Comparison of ENCODE assay signal across 15 mouse cellular contexts in the genomic region with DNA sequence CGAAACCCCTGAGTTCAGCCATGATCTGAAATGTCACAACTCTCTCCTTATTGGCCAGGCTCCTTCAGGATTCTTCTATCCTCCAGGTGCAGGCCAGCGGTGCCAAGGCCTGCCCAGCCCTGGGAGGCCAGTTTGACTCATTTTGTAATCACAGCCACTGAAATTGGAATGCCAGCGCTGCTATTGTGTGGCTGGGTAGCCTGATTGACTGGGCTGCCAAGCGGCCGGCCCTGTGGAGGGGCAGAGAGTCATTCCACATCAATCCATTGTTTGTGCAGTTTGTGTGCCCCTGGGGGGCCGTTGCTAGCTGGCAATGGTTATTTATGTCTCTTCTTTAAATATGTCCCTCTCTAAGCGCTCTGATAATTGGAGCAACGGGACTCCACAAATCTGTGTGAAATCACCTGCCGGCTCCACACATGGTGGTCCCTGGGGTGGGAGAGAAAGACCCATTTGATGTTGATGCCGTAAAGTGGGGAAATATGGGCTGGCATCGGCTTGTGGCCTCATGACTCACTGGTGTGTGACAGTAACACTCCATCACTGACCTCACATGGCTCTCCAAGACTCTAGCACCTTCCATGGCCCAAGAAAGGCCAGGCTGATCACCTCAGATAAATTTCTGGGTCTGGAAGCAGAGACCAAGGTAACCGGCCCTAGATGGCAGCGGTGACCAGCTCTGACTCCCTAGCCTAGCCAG. TPM values are rescaled to one million over a fixed set of nuclear protein-coding genes. Genes with fewer than 3 reads are reported as not detected.
DNase-seq lines count a peak whose midpoint lies in the region; ATAC-seq lines count a peak whose summit lies in the region.
"Had no signal": no experiment of that assay in that cellular context is flagged by ENCODE, and none has a peak within 500 bp of the region (broad histone marks: within the 10 kb centered on the region; RNA-seq: fewer than 3 reads in every experiment).

No protein-coding gene starts in this region.

- WGBS in forebrain, embryonic 11.5 days, result 77% methylated on average over 13 of the region's 13 CpGs
- 53% methylated on average over 13 of the region's 13 CpGs for WGBS in forebrain, embryonic 16.5 days
- 52% methylated on average over 13 of the region's 13 CpGs for WGBS in neural tube, embryonic 11.5 days
- 26% methylated on average over 13 of the region's 13 CpGs for WGBS in neural tube, embryonic 15.5 days

- no peaks in the 10 kb centered on the region for H3K4me1 ChIP-seq in forebrain, embryonic 11.5 days (replicated peaks; ENCODE audit: control insufficient read depth, insufficient read depth, low read length)
- H3K4me1 ChIP-seq in forebrain, embryonic 16.5 days (replicated peaks; ENCODE audit: control insufficient read depth, insufficient read depth, low read length), result peaks cover 28% of the 10 kb centered on the region
- no peaks in the 10 kb centered on the region for H3K4me1 ChIP-seq in neural tube, embryonic 11.5 days (ENCODE audit: control insufficient read depth, insufficient read depth, low read length)
- H3K4me1 ChIP-seq in neural tube, embryonic 15.5 days, result peaks cover 35% of the 10 kb centered on the region
- H3K4me1 ChIP-seq: embryonic facial prominence, embryonic 12.5 days had no signal

- no peak overlapping the region for H3K4me2 ChIP-seq in forebrain, embryonic 11.5 days (ENCODE audit: low read depth, low read length, severe bottlenecking)
- H3K4me2 ChIP-seq in forebrain, embryonic 16.5 days (ENCODE audit: low read length), result no peak overlapping the region
- H3K4me2 ChIP-seq in neural tube, embryonic 11.5 days (ENCODE audit: low read depth), result no peak overlapping the region
- H3K4me2 ChIP-seq in neural tube, embryonic 15.5 days, result no peak overlapping the region
- H3K4me2 ChIP-seq: embryonic facial prominence, embryonic 12.5 days; heart, embryonic 11.5 days; kidney, embryonic 15.5 days; limb, embryonic 12.5 days had no signal

- no peak overlapping the region for H3K9ac ChIP-seq in forebrain, embryonic 11.5 days (ENCODE audit: low read length)
- H3K9ac ChIP-seq in forebrain, embryonic 16.5 days (replicated peaks; ENCODE audit: low read depth, low read length), result no peak overlapping the region
- H3K9ac ChIP-seq in neural tube, embryonic 11.5 days (ENCODE audit: low read length), result no peak overlapping the region
- 0 out of 2 replicates have a peak overlapping the region, but pooled peaks have one; percentile 7 for H3K9ac ChIP-seq in neural tube, embryonic 15.5 days (replicated peaks)
- H3K9ac ChIP-seq: embryonic facial prominence, embryonic 12.5 days; kidney, embryonic 15.5 days; limb, embryonic 12.5 days had no signal

- no peaks in the 10 kb centered on the region for H3K27me3 ChIP-seq in forebrain, embryonic 11.5 days (ENCODE audit: control insufficient read depth, insufficient read depth, low read length)
- no peaks in the 10 kb centered on the region for H3K27me3 ChIP-seq in forebrain, embryonic 16.5 days (replicated peaks; ENCODE audit: control insufficient read depth, insufficient read depth, low read length)
- no peaks in the 10 kb centered on the region for H3K27me3 ChIP-seq in neural tube, embryonic 11.5 days (ENCODE audit: control insufficient read depth, insufficient read depth, low read length)
- peaks cover 12% of the 10 kb centered on the region; the same call in 1 of the 2 replicates for H3K27me3 ChIP-seq in neural tube, embryonic 15.5 days (replicated peaks)
- H3K27me3 ChIP-seq: embryonic facial prominence, embryonic 12.5 days; kidney, embryonic 15.5 days; limb, embryonic 12.5 days had no signal

- no peak for DNase-seq in forebrain, embryonic 11.5 days (ENCODE audit: low spot score)
- peak; percentile 42 for DNase-seq in neural tube, embryonic 11.5 days (ENCODE audit: low spot score)
- no peak for DNase-seq in neural tube, embryonic 10.5 days (ENCODE audit: extremely low spot score, low spot score)
- DNase-seq in fat pad, adult 2 months (ENCODE audit: extremely low read depth, low read depth, low spot score), result peak; percentile 42
- no peak for DNase-seq in urinary bladder, postnatal 4 days (ENCODE audit: low spot score in 2 of 2)
- no peak for DNase-seq in cerebellum, postnatal 4 days (ENCODE audit: low spot score in 2 of 2)
- DNase-seq: cerebellum, adult 2 months; retina, postnatal 1 day; thymus, adult 2 months had no signal

- no peaks in the 10 kb centered on the region for H3K9me3 ChIP-seq in forebrain, embryonic 11.5 days (ENCODE audit: control insufficient read depth, low read length)
- H3K9me3 ChIP-seq in forebrain, embryonic 16.5 days (ENCODE audit: control insufficient read depth, low read length), result no peaks in the 10 kb centered on the region
- no peaks in the 10 kb centered on the region for H3K9me3 ChIP-seq in neural tube, embryonic 11.5 days (ENCODE audit: control insufficient read depth, low read length)
- H3K9me3 ChIP-seq in neural tube, embryonic 15.5 days (replicated peaks), result no peaks in the 10 kb centered on the region
- H3K9me3 ChIP-seq: embryonic facial prominence, embryonic 12.5 days; kidney, embryonic 15.5 days; limb, embryonic 12.5 days had no signal

- peak overlapping the region; percentile 18; the same call in 1 of the 2 replicates for H3K27ac ChIP-seq in forebrain, embryonic 11.5 days (ENCODE audit: low read depth, low read length)
- H3K27ac ChIP-seq in forebrain, embryonic 16.5 days (ENCODE audit: low read length), result no peak overlapping the region
- no peak overlapping the region for H3K27ac ChIP-seq in neural tube, embryonic 11.5 days (ENCODE audit: low read depth, low read length)
- no peak overlapping the region for H3K27ac ChIP-seq in neural tube, embryonic 15.5 days (replicated peaks)
- H3K27ac ChIP-seq: embryonic facial prominence, embryonic 12.5 days; kidney, embryonic 15.5 days; limb, embryonic 12.5 days had no signal

- H3K4me3 ChIP-seq in forebrain, embryonic 11.5 days (ENCODE audit: low read depth, low read length), result no peak overlapping the region
- H3K4me3 ChIP-seq in forebrain, embryonic 16.5 days (replicated peaks; ENCODE audit: low read length), result no peak overlapping the region
- no peak overlapping the region for H3K4me3 ChIP-seq in neural tube, embryonic 11.5 days (ENCODE audit: low read depth, low read length)
- H3K4me3 ChIP-seq in neural tube, embryonic 15.5 days (replicated peaks), result no peak overlapping the region
- H3K4me3 ChIP-seq: embryonic facial prominence, embryonic 12.5 days; kidney, embryonic 15.5 days; limb, embryonic 12.5 days had no signal

- ATAC-seq in forebrain, embryonic 11.5 days (replicated peaks; ENCODE audit: low FRiP score), result no peak
- no peak for ATAC-seq in forebrain, embryonic 16.5 days
- ATAC-seq in neural tube, embryonic 11.5 days (ENCODE audit: insufficient read depth, low FRiP score, low TSS enrichment), result no peak
- ATAC-seq in neural tube, embryonic 15.5 days (ENCODE audit: low FRiP score), result peak; percentile 26; the same call in 1 of the 2 replicates

- no peaks in the 10 kb centered on the region for H3K36me3 ChIP-seq in forebrain, embryonic 11.5 days (ENCODE audit: control insufficient read depth, insufficient read depth, low read length)
- H3K36me3 ChIP-seq in forebrain, embryonic 16.5 days (ENCODE audit: control insufficient read depth, insufficient read depth), result no peaks in the 10 kb centered on the region
- no peaks in the 10 kb centered on the region for H3K36me3 ChIP-seq in neural tube, embryonic 11.5 days (ENCODE audit: control insufficient read depth, insufficient read depth, low read length)
- no peaks in the 10 kb centered on the region for H3K36me3 ChIP-seq in neural tube, embryonic 15.5 days

RNA-seq across cellular contexts. Expression of gene Fcnb, which starts 50.5 kb away (rescaled TPM):
- 0.41 TPM in 1 of 2 replicates, not detected in the other for polyA plus RNA-seq in forebrain, embryonic 11.5 days (2014; fragmentation: Nextera tagmentation; extraction: Ambion mirVana)
- not detected in 2 replicates for polyA plus RNA-seq in forebrain, embryonic 16.5 days (2015; fragmentation: Nextera tagmentation; extraction: Ambion mirVana)
- polyA plus RNA-seq in neural tube, embryonic 11.5 days (2014; fragmentation: Nextera tagmentation; extraction: Ambion mirVana), result 0.28 TPM in 1 of 2 replicates, not detected in the other
- polyA plus RNA-seq in neural tube, embryonic 15.5 days (2015; fragmentation: Nextera tagmentation; extraction: Ambion mirVana), result 0.52 TPM in 1 of 2 replicates, not detected in the other
- polyA plus RNA-seq: cerebellum, adult 2 months; embryonic facial prominence, embryonic 12.5 days; limb, embryonic 12.5 days had no signal

Comparison
In these comparisons a context has a peak if more than half of its experiments do, and no peak if none do; other contexts are left out.
1. DNase-seq: peak in neural tube, embryonic 11.5 days (single experiment) and fat pad, adult 2 months (single experiment); none in forebrain, embryonic 11.5 days (single experiment), neural tube, embryonic 10.5 days (single experiment), urinary bladder, postnatal 4 days (0 of 2) and cerebellum, postnatal 4 days (0 of 2).